Mouse (Mus musculus): ENCODE results near the gene Col17a1. TPM values are rescaled to one million over a fixed set of nuclear protein-coding genes. Genes with fewer than 3 reads are reported as not detected.

The Col17a1 gene
- polyA plus RNA-seq, 2 experiments = 0.13 to 0.23 TPM

DNA sequence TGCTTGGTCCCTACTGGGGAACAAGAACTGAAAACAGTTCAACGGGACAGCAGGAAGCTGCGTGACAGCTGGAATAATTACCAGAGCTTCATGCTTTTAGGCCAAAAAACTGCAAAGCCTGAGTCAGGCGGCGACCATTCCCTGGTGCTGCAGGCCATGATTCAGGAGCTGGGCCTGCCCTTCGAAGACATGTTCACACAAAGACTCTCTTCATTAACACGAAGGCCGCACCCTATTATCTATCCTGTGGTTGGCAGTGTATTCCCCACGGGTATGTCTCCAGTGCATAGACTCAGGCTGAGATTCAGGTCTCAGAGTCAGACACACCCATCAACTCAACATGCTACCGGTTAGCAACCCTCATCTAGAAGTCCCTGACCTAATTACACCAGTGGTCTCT is 6.4 kb upstream of the Col17a1 start:
- Histone ChIP-seq H3K27ac (no peak overlapping the region), H3K4me3 (ENCODE audit: insufficient read depth in 1 of 2, low read depth in 2 of 2, low read length in 2 of 2) (no peak overlapping the region), H3K9me3 (ENCODE audit: control insufficient read depth, low read length) (no peaks in the 10 kb centered on the region), H3K9ac (replicated peaks) (no peak overlapping the region), H3K27me3 (ENCODE audit: control insufficient read depth, insufficient read depth, low read length) (no peaks in the 10 kb centered on the region), H3K4me2 (ENCODE audit: low read depth) (no peak overlapping the region), H3K36me3 (replicated peaks; ENCODE audit: control insufficient read depth, insufficient read depth, low read depth) (no peaks in the 10 kb centered on the region), H3K4me1 (replicated peaks; ENCODE audit: control insufficient read depth in 2 of 2, insufficient read depth in 2 of 2, low read length in 1 of 2) (0 out of 4 replicates have a peak, but pooled peaks cover 0 to 2% of the 10 kb centered on the region in 2 experiments)
- WGBS (ENCODE audit: insufficient replicate concordance) = 40% methylated on average over 9 of the region's 9 CpGs
- ATAC-seq (ENCODE audit: insufficient read depth) (no peak), DNase-seq (ENCODE audit: low read depth in 3 of 3, low spot score in 3 of 3) (no peak)
- TF ChIP-seq CTCF (IDR thresholded peaks at IDR 0.05; ENCODE audit: low read depth) (no peak), EP300 (IDR thresholded peaks at IDR 0.05; ENCODE audit: low read depth) (no peak)

DNA sequence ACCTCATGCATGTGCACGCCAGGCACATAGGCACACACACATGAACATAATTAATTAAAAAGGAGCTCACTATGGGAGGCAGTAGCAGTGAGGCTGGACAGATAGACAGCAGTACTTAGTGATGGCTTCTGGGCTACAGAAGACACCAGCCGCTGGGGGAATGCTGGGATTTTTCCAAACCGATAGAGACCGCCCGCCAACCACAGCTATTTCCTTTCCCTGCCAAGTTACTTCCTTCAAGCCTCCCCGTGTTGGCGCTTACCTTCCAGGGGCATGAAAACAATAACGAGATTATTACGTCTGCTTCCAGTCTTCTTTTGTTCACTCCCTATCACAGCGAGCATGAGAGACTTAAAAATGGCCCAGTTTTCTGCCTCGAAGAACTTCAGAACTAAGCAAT is 5.2 kb upstream of the Col17a1 start:
- 0 out of 4 replicates have a peak, but pooled peaks cover 0 to 2% of the 10 kb centered on the region in 2 experiments for H3K4me1 ChIP-seq (replicated peaks; ENCODE audit: control insufficient read depth in 2 of 2, insufficient read depth in 2 of 2, low read length in 1 of 2)
- ATAC-seq (ENCODE audit: insufficient read depth) (no peak), DNase-seq (ENCODE audit: low read depth in 3 of 3, low spot score in 3 of 3) (no peak)
- no peaks in the 10 kb centered on the region for H3K36me3 ChIP-seq (replicated peaks; ENCODE audit: control insufficient read depth, insufficient read depth, low read depth)
- WGBS (ENCODE audit: insufficient replicate concordance) = 37% methylated on average over 11 of the region's 11 CpGs
- H3K27me3 ChIP-seq (ENCODE audit: control insufficient read depth, insufficient read depth, low read length) = no peaks in the 10 kb centered on the region
- no peaks in the 10 kb centered on the region for H3K9me3 ChIP-seq (ENCODE audit: control insufficient read depth, low read length)
- TF ChIP-seq CTCF (IDR thresholded peaks at IDR 0.05; ENCODE audit: low read depth) = no peak
- TF ChIP-seq EP300 (IDR thresholded peaks at IDR 0.05; ENCODE audit: low read depth) = no peak
- H3K9ac ChIP-seq (replicated peaks) = no peak overlapping the region
- H3K27ac ChIP-seq = no peak overlapping the region
- no peak overlapping the region for H3K4me2 ChIP-seq (ENCODE audit: low read depth)
- H3K4me3 ChIP-seq (ENCODE audit: insufficient read depth in 1 of 2, low read depth in 2 of 2, low read length in 2 of 2) = no peak overlapping the region

DNA sequence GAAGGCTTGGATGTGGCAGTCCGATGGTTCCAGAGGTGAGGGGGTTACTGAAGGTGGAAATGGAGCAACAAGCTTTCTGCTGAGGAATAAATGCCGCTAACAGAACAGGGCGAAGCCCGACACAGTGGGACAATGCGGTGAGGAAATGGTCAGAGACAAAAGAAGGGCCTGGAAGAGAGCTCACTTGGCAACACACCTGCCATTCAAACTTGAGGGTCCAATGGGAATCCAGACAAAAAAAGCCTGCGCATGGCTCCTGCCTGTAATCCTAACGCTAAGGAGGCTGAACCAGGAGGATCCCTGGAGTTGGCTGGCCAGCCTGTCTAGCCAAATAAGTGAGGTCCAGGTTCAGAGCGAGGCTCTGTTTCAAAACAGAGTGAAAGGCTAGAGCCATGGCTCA is 4.5 kb upstream of the Col17a1 start:
- Histone ChIP-seq H3K4me2 (ENCODE audit: low read depth) (no peak overlapping the region), H3K4me1 (replicated peaks; ENCODE audit: control insufficient read depth in 2 of 2, insufficient read depth in 2 of 2, low read length in 1 of 2) (0 out of 4 replicates have a peak, but pooled peaks cover 0 to 2% of the 10 kb centered on the region in 2 experiments), H3K9ac (replicated peaks) (no peak overlapping the region), H3K27me3 (ENCODE audit: control insufficient read depth, insufficient read depth, low read length) (no peaks in the 10 kb centered on the region), H3K9me3 (ENCODE audit: control insufficient read depth, low read length) (no peaks in the 10 kb centered on the region), H3K27ac (no peak overlapping the region), H3K36me3 (replicated peaks; ENCODE audit: control insufficient read depth, insufficient read depth, low read depth) (no peaks in the 10 kb centered on the region), H3K4me3 (ENCODE audit: insufficient read depth in 1 of 2, low read depth in 2 of 2, low read length in 2 of 2) (no peak overlapping the region)
- ATAC-seq (ENCODE audit: insufficient read depth) (no peak), DNase-seq (ENCODE audit: low read depth in 3 of 3, low spot score in 3 of 3) (no peak)
- no peak for TF ChIP-seq CTCF (IDR thresholded peaks at IDR 0.05; ENCODE audit: low read depth)
- TF ChIP-seq EP300 (IDR thresholded peaks at IDR 0.05; ENCODE audit: low read depth) = no peak
- 68% methylated on average over 8 of the region's 8 CpGs for WGBS (ENCODE audit: insufficient replicate concordance)

DNA sequence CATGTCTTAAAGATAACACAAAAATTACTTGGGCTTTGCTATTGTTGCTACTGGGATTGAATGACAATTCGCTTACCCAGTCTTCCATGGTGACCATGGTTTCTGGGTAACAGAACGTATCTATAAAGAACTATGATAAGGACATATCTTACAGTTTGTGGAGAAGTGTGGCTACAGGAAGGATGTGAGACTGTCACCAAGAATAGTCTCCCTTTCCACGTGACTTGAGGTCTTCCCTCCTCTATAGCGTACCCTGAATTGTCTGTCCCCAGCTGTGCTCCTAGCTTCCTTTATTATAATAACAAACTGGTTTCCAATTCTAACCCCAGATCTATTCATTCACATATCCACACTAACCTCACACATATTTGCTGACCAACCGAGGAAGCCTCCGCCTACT is 3.8 kb upstream of the Col17a1 start:
- TF ChIP-seq EP300 (IDR thresholded peaks at IDR 0.05; ENCODE audit: low read depth) = no peak
- no peak for TF ChIP-seq CTCF (IDR thresholded peaks at IDR 0.05; ENCODE audit: low read depth)
- WGBS (ENCODE audit: insufficient replicate concordance) = 32% methylated on average over 6 of the region's 6 CpGs
- Histone ChIP-seq H3K4me1 (replicated peaks; ENCODE audit: control insufficient read depth in 2 of 2, insufficient read depth in 2 of 2, low read length in 1 of 2) (0 out of 4 replicates have a peak, but pooled peaks cover 0 to 2% of the 10 kb centered on the region in 2 experiments), H3K9me3 (ENCODE audit: control insufficient read depth, low read length) (no peaks in the 10 kb centered on the region), H3K4me2 (ENCODE audit: low read depth) (no peak overlapping the region), H3K4me3 (ENCODE audit: insufficient read depth in 1 of 2, low read depth in 2 of 2, low read length in 2 of 2) (no peak overlapping the region), H3K27ac (no peak overlapping the region), H3K36me3 (replicated peaks; ENCODE audit: control insufficient read depth, insufficient read depth, low read depth) (no peaks in the 10 kb centered on the region), H3K9ac (replicated peaks) (no peak overlapping the region), H3K27me3 (ENCODE audit: control insufficient read depth, insufficient read depth, low read length) (no peaks in the 10 kb centered on the region)
- no peak for ATAC-seq (ENCODE audit: insufficient read depth)
- DNase-seq (ENCODE audit: low read depth in 3 of 3, low spot score in 3 of 3) = no peak

DNA sequence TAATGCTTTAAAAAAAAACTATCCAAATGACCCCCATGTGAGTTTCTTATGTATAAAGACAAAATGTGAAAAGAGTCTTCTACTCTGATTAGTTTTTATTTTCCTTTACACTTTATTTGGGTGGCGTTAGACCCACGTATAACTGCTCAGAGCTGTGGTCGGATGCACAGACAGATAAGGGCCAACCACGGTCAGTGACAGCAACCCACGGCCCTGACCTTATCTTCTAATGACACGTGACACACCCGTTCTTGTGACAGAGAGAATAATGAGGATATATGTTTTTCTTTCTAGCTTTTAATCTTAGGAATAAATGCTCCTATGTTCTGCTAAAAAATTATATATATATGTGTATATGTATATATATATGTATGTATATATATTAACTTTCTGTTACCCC is 2.3 kb downstream of the Col17a1 start:
- H3K4me1 ChIP-seq (replicated peaks; ENCODE audit: control insufficient read depth in 2 of 2, insufficient read depth in 2 of 2, low read length in 1 of 2) = peaks cover 0 to 9% of the 10 kb centered on the region in 2 experiments; a peak in 2 of 4 replicates
- WGBS (ENCODE audit: insufficient replicate concordance) = 15% methylated on average over 7 of the region's 7 CpGs

More for the DNA sequence above, 2.3 kb downstream of the Col17a1 start:
- H3K9ac ChIP-seq (replicated peaks) = no peak overlapping the region
- DNase-seq (ENCODE audit: low read depth in 3 of 3, low spot score in 3 of 3) (no peak), ATAC-seq (ENCODE audit: insufficient read depth) (no peak)
- no peaks in the 10 kb centered on the region for H3K36me3 ChIP-seq (replicated peaks; ENCODE audit: control insufficient read depth, insufficient read depth, low read depth)
- no peak overlapping the region for H3K27ac ChIP-seq
- TF ChIP-seq CTCF (IDR thresholded peaks at IDR 0.05; ENCODE audit: low read depth) = no peak
- no peaks in the 10 kb centered on the region for H3K9me3 ChIP-seq (ENCODE audit: control insufficient read depth, low read length)
- no peaks in the 10 kb centered on the region for H3K27me3 ChIP-seq (ENCODE audit: control insufficient read depth, insufficient read depth, low read length)
- no peak overlapping the region for H3K4me3 ChIP-seq (ENCODE audit: insufficient read depth in 1 of 2, low read depth in 2 of 2, low read length in 2 of 2)
- H3K4me2 ChIP-seq (ENCODE audit: low read depth) = no peak overlapping the region

All from liver, embryonic 14.5 days (tissue).